Mouse (Mus musculus): ENCODE measurements around the gene Cbfb. TPM values are rescaled to one million over a fixed set of nuclear protein-coding genes. Genes with fewer than 3 reads are reported as not detected.

The Cbfb gene
- 14.5 and 15.1 TPM in 2 replicates for polyA plus RNA-seq (2012; rRNA removed)

DNA sequence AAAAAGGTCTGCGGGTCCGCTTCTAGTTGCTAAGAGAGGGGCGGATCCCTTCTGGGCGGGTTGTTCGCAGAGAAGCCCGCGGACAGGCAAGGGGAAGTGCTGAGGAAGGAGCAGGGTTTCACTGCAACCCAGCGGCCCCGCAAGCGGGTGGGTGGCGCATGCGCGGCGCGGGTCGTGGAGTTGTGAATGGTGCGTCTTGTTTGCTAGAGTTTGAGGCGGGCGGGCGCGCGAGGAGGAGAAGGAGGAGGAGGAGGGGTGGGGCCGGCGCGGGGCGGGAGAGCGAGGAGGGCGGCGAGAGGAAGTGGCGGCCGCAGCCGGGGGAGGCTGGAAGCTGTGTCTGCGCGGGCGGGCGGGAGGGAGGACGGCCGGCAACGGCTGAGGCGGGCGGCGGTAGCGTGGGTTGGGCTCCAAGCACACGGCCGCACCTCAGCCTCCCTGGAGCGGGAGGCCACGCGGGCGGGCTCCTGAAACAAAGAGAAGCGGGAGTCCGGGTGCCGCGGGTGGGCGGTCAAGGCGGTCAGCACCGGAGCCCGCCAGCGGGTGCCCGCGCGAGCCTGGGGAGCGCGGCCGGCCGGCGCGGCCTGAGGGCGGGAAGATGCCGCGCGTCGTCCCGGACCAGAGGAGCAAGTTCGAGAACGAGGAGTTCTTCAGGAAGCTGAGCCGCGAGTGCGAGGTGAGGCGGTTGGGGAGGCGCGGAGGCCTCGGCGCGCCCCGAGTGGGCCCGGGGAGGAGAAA is at the start of gene Cbfb:
Gene Cbfb, plus strand, starts transcription at position 294 of the 735 bp plus-strand sequence.
- TF ChIP-seq POLR2A (IDR thresholded peaks at IDR 0.05; ENCODE audit: borderline replicate concordance, insufficient read depth, low read length) (peak; percentile 21; the same call in 1 of the 2 replicates), CTCF (IDR thresholded peaks at IDR 0.05; ENCODE audit: borderline replicate concordance, insufficient read depth, low read depth, low read length) (no peak)
- Histone ChIP-seq H3K4me1 (ENCODE audit: control insufficient read depth, insufficient read depth, low read length) (no peaks in the 10 kb centered on the region), H3K4me3 (replicated peaks; ENCODE audit: insufficient read depth, low read depth, low read length) (peak within 1 kb of the TSS; percentile 88), H3K27ac (ENCODE audit: insufficient read depth, low read length) (peak within 1 kb of the TSS; percentile 24; the same call in 1 of the 2 replicates), H3K27me3 (ENCODE audit: control insufficient read depth, insufficient read depth, low read length) (no peaks in the 10 kb centered on the region)
- peak; percentile 89 to 91 for DNase-seq
- under 1% methylated on average over 62 of the region's 86 CpGs for WGBS

- Histone ChIP-seq H3K27ac (ENCODE audit: insufficient read depth, low read length) (no peak overlapping the region), H3K4me3 (replicated peaks; ENCODE audit: insufficient read depth, low read depth, low read length) (no peak overlapping the region), H3K4me1 (ENCODE audit: control insufficient read depth, insufficient read depth, low read length) (no peaks in the 10 kb centered on the region), H3K27me3 (ENCODE audit: control insufficient read depth, insufficient read depth, low read length) (no peaks in the 10 kb centered on the region; the same call in 1 of the 2 replicates)
- 82% methylated on average over 9 of the region's 9 CpGs for WGBS
- TF ChIP-seq POLR2A (IDR thresholded peaks at IDR 0.05; ENCODE audit: borderline replicate concordance, insufficient read depth, low read length) (no peak), CTCF (IDR thresholded peaks at IDR 0.05; ENCODE audit: borderline replicate concordance, insufficient read depth, low read depth, low read length) (no peak)
- no peak for DNase-seq
Measured at GRCm38 (mm10) chr8:105129864-105130263, 40.6 kb upstream of the Cbfb start.

DNA sequence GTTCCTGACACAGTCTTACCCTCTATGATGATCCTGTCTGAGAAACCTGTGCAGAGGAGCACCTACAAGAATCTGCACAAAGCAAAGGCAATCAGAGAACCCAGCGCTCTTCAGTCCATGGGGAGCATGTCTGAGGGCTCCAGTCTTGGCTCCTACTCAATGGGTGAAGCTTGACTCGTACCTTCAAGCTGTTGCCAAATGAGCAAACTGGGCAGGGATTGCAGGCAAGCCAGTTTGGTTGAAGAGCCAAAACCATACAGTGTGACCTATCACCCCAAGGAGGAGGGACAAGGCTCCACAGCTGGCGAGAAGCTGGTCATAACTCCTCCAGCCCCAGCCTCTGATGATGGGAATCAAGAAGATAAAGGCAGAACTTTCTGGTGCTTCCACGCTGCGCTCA is 39.0 kb upstream of the Cbfb start, which contains the start of gene Ces4a:
Gene Ces4a, plus strand, starts transcription at position 292 of the 400 bp plus-strand sequence.
- 64% methylated on average over 5 of the region's 5 CpGs for WGBS
- Histone ChIP-seq H3K4me1 (ENCODE audit: control insufficient read depth, insufficient read depth, low read length) (no peaks in the 10 kb centered on the region), H3K4me3 (replicated peaks; ENCODE audit: insufficient read depth, low read depth, low read length) (no peak within 1 kb of the TSS), H3K27me3 (ENCODE audit: control insufficient read depth, insufficient read depth, low read length) (no peaks in the 10 kb centered on the region), H3K27ac (ENCODE audit: insufficient read depth, low read length) (no peak within 1 kb of the TSS)
- no peak for TF ChIP-seq CTCF (IDR thresholded peaks at IDR 0.05; ENCODE audit: borderline replicate concordance, insufficient read depth, low read depth, low read length)
- no peak for TF ChIP-seq POLR2A (IDR thresholded peaks at IDR 0.05; ENCODE audit: borderline replicate concordance, insufficient read depth, low read length)
- no peak for DNase-seq

- Histone ChIP-seq H3K27me3 (ENCODE audit: control insufficient read depth, insufficient read depth, low read length) (no peaks in the 10 kb centered on the region; the same call in 1 of the 2 replicates), H3K4me3 (replicated peaks; ENCODE audit: insufficient read depth, low read depth, low read length) (no peak overlapping the region), H3K27ac (ENCODE audit: insufficient read depth, low read length) (no peak overlapping the region), H3K4me1 (ENCODE audit: control insufficient read depth, insufficient read depth, low read length) (no peaks in the 10 kb centered on the region)
- DNase-seq: peak; percentile 24 to 61
- WGBS: 21% methylated on average over 4 of the region's 4 CpGs
- TF ChIP-seq CTCF (IDR thresholded peaks at IDR 0.05; ENCODE audit: borderline replicate concordance, insufficient read depth, low read depth, low read length) (peak; percentile 66), POLR2A (IDR thresholded peaks at IDR 0.05; ENCODE audit: borderline replicate concordance, insufficient read depth, low read length) (no peak)
Measured at GRCm38 (mm10) chr8:105138423-105138822, 32.1 kb upstream of the Cbfb start.

- Histone ChIP-seq H3K4me1 (ENCODE audit: control insufficient read depth, insufficient read depth, low read length) (no peaks in the 10 kb centered on the region), H3K27me3 (ENCODE audit: control insufficient read depth, insufficient read depth, low read length) (no peaks in the 10 kb centered on the region; the same call in 1 of the 2 replicates), H3K4me3 (replicated peaks; ENCODE audit: insufficient read depth, low read depth, low read length) (no peak overlapping the region), H3K27ac (ENCODE audit: insufficient read depth, low read length) (no peak overlapping the region)
- TF ChIP-seq POLR2A (IDR thresholded peaks at IDR 0.05; ENCODE audit: borderline replicate concordance, insufficient read depth, low read length): no peak
- TF ChIP-seq CTCF (IDR thresholded peaks at IDR 0.05; ENCODE audit: borderline replicate concordance, insufficient read depth, low read depth, low read length): no peak
- no peak for DNase-seq
- WGBS: 34% methylated on average over 19 of the region's 19 CpGs
Measured at GRCm38 (mm10) chr8:105142395-105142794, 28.1 kb upstream of the Cbfb start.

DNA sequence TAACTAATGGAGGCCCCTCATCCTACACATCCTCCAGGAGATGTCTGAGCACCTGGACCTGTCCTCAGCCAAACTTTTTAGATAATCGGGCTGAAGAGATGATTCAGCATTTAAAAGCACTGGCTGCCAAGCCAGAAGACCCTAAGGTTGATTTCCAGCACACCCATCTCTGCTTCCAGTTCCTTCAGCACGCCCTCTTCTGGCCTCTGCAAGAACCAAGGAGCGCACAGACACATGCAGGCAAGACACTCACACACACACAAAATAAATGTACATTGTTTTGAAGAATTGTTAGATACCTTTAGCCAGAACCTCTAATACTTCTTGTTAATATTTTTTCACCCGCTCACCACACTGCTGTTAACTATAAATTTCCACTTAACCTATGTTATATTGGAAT is 18.8 kb upstream of the Cbfb start:
- 71% methylated on average over 4 of the region's 4 CpGs for WGBS
- Histone ChIP-seq H3K27ac (ENCODE audit: insufficient read depth, low read length) (no peak overlapping the region), H3K4me3 (replicated peaks; ENCODE audit: insufficient read depth, low read depth, low read length) (no peak overlapping the region), H3K4me1 (ENCODE audit: control insufficient read depth, insufficient read depth, low read length) (no peaks in the 10 kb centered on the region; the same call in 1 of the 2 replicates), H3K27me3 (ENCODE audit: control insufficient read depth, insufficient read depth, low read length) (no peaks in the 10 kb centered on the region)
- no peak for DNase-seq
- TF ChIP-seq POLR2A (IDR thresholded peaks at IDR 0.05; ENCODE audit: borderline replicate concordance, insufficient read depth, low read length) (no peak), CTCF (IDR thresholded peaks at IDR 0.05; ENCODE audit: borderline replicate concordance, insufficient read depth, low read depth, low read length) (no peak)

DNA sequence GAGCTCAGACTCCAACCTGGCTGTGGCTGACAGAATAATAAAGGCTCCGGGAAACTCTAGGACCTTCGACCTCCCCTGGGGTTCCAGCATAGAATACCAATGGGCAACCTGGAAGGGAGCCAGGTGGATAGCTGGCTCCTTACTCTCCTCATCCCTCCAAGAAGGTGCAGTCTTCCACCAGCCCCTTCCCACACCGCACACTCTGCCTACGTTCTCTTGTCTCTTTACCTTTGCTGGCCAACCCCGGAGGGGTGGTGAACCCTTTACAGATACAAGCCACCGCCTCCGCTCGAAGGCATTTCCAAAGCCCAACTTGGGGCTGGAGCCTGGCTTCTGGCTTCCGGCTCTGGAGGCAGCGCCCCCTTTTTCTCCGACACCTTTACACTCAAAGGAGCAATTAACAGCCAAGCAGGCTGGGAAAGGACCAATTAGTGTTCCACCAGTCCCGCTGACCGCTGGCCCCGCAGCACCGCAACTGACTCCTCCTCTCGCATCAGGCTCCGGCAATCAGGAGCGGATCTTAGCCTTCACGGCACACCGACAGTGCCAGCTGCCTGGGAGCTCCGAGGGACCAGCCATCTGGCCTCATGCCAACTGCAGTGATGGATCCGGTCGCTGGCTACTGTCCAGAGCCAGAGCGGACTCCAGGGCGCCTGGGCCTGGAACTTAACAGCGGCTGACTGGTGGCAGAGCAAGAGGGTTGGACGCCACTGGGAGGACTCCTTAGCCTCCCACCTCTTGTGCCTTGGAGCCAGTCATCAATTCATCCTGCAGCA is 17.7 kb upstream of the Cbfb start:
- no peak for TF ChIP-seq POLR2A (IDR thresholded peaks at IDR 0.05; ENCODE audit: borderline replicate concordance, insufficient read depth, low read length)
- TF ChIP-seq CTCF (IDR thresholded peaks at IDR 0.05; ENCODE audit: borderline replicate concordance, insufficient read depth, low read depth, low read length): no peak
- no peaks in the 10 kb centered on the region for H3K27me3 ChIP-seq (ENCODE audit: control insufficient read depth, insufficient read depth, low read length)
- H3K4me3 ChIP-seq (replicated peaks; ENCODE audit: insufficient read depth, low read depth, low read length): peak overlapping the region; percentile 39
- peak; percentile 65 to 76 for DNase-seq
- H3K4me1 ChIP-seq (ENCODE audit: control insufficient read depth, insufficient read depth, low read length): no peaks in the 10 kb centered on the region; the same call in 1 of the 2 replicates
- no peak overlapping the region for H3K27ac ChIP-seq (ENCODE audit: insufficient read depth, low read length)
- 4% methylated on average over 27 of the region's 27 CpGs for WGBS

Measured in cerebellum, adult 2 months (tissue).